Mouse (Mus musculus) gastrocnemius, postnatal 36 days (tissue): ENCODE data around the gene Bbs9. TPM values are rescaled to one million over a fixed set of nuclear protein-coding genes. Genes with fewer than 3 reads are reported as not detected.

Source experiments
- total RNA-seq, 2 experiments: library from RNA; stranded (reverse); gene quantifications; 2 replicates each; pipeline ENCODE4 v1.2.3; 2021

The Bbs9 gene
- total RNA-seq, 2 experiments from 2014 or later: 6.8 to 8.7 TPM

Other genes starting within 250 kb of the Bbs9 start
- not detected for gene Zfp599, start 215.8 kb upstream of the Bbs9 start, total RNA-seq
- gene Zfp810, start 168.1 kb upstream of the Bbs9 start, total RNA-seq: under 1 TPM; 0.69 to 0.72 TPM
- 1 to 10 TPM in 1 of 2 experiments, under 1 TPM in 1; 0.96 to 1.6 TPM for gene Anln, start 86.5 kb upstream of the Bbs9 start, total RNA-seq
- under 1 TPM; 0.13 to 0.20 TPM for gene 9530077C05Rik, start 64.2 kb upstream of the Bbs9 start, total RNA-seq
- gene Gm17545, start 21.4 kb upstream of the Bbs9 start, total RNA-seq: not detected
- gene Rp9, start 6.0 kb upstream of the Bbs9 start, total RNA-seq: 10 to 100 TPM; 31.3 to 33.2 TPM